Mouse (Mus musculus): Measurements from ENCODE around the gene Cisd3. TPM values are rescaled to one million over a fixed set of nuclear protein-coding genes. Genes with fewer than 3 reads are reported as not detected.
A peak's percentile ranks its signal among the peaks of the same experiment; 100 is the strongest.

Cisd3 gene
- polyA plus RNA-seq, 1 experiment from 2014 or later = 33.2 TPM

DNA sequence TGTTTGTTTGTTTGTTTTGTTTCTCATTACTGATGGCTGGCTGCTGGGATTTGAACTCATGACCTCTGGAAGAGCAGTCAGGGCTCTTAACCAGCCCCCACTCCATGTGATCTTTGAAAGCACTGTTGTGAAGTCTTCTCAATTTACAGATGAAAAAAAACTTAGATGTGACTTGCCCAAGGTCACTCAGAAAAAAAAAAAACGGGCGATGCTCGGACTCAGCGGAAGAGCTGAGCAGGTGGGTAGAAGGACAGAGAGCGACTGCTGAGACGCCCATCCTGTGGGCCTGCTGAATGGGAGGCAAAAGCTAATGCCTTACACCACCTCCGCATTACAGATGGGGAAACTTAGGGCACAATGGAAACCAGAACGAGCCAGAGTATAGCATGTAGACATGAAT is 11.0 kb downstream of the Cisd3 start:
- ATAC-seq (ENCODE audit: low FRiP score, low read depth) = no peak
- Histone ChIP-seq H3K4me3 (peak overlapping the region; percentile 91), H3K9ac (no peak overlapping the region), H3K4me1 (replicated peaks) (peaks cover 60% of the 10 kb centered on the region), H3K36me3 (peaks cover 11% of the 10 kb centered on the region), H3K9me3 (no peaks in the 10 kb centered on the region), H3K27me3 (no peaks in the 10 kb centered on the region), H3K4me2 (peak overlapping the region; percentile 92), H3K27ac (replicated peaks) (no peak overlapping the region)
- WGBS = 68% methylated on average over 8 of the region's 8 CpGs

- Histone ChIP-seq H3K27ac (replicated peaks) (peak overlapping the region; percentile 94), H3K9ac (peak overlapping the region; percentile 92), H3K4me2 (peak overlapping the region; percentile 92), H3K27me3 (no peaks in the 10 kb centered on the region), H3K36me3 (peaks cover 5% of the 10 kb centered on the region), H3K4me3 (peak overlapping the region; percentile 91), H3K9me3 (no peaks in the 10 kb centered on the region), H3K4me1 (replicated peaks) (peaks cover 66% of the 10 kb centered on the region)
- WGBS = 51% methylated on average over 11 of the region's 11 CpGs
- ATAC-seq (ENCODE audit: low FRiP score, low read depth) = no peak
Measured at GRCm38 (mm10) chr11:97697199-97697890, 11.7 kb downstream of the Cisd3 start.

- H3K4me2 ChIP-seq = peak overlapping the region; percentile 92
- peak overlapping the region; percentile 94 for H3K27ac ChIP-seq (replicated peaks)
- peak overlapping the region; percentile 92 for H3K9ac ChIP-seq
- under 1% methylated on average over 14 of the region's 14 CpGs for WGBS
- no peaks in the 10 kb centered on the region for H3K9me3 ChIP-seq
- no peaks in the 10 kb centered on the region for H3K36me3 ChIP-seq
- no peaks in the 10 kb centered on the region for H3K27me3 ChIP-seq
- H3K4me3 ChIP-seq = peak overlapping the region; percentile 91
- ATAC-seq (ENCODE audit: low FRiP score, low read depth) = no peak
- H3K4me1 ChIP-seq (replicated peaks) = peaks cover 63% of the 10 kb centered on the region
Measured at GRCm38 (mm10) chr11:97697891-97698529, 12.4 kb downstream of the Cisd3 start.

- H3K4me3 ChIP-seq = peak overlapping the region; percentile 91
- H3K9ac ChIP-seq = peak overlapping the region; percentile 92
- no peaks in the 10 kb centered on the region for H3K9me3 ChIP-seq
- peaks cover 59% of the 10 kb centered on the region for H3K4me1 ChIP-seq (replicated peaks)
- 1% methylated on average over 48 of the region's 63 CpGs for WGBS
- no peaks in the 10 kb centered on the region for H3K36me3 ChIP-seq
- no peaks in the 10 kb centered on the region for H3K27me3 ChIP-seq
- no peak for ATAC-seq (ENCODE audit: low FRiP score, low read depth)
- peak overlapping the region; percentile 92 for H3K4me2 ChIP-seq
- peak overlapping the region; percentile 94 for H3K27ac ChIP-seq (replicated peaks)
Measured at GRCm38 (mm10) chr11:97698741-97699611, 13.3 kb downstream of the Cisd3 start.

DNA sequence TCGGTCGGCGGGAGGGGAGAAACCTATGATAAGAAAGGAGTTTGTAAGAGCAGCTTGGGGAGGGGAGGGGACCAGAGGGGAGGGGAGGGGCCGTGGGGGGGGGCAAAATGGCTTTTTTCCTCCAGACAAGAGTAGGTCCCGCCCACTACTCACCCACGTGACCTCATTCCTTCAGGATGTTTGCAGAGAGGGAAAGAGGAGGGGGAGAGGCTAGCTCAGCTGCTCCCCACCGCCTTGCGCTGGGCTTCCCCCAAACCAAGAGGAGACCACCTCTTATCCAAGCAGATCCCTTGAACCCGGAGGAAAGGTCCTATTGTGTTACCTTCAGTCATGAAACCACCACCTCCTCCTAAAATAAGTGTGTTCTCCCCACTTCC is 14.0 kb downstream of the Cisd3 start:
- Histone ChIP-seq H3K4me1 (replicated peaks) (peaks cover 59% of the 10 kb centered on the region), H3K9me3 (no peaks in the 10 kb centered on the region), H3K36me3 (no peaks in the 10 kb centered on the region), H3K27me3 (no peaks in the 10 kb centered on the region), H3K27ac (replicated peaks) (peak overlapping the region; percentile 94), H3K4me2 (peak overlapping the region; percentile 92), H3K9ac (peak overlapping the region; percentile 92), H3K4me3 (peak overlapping the region; percentile 91)
- ATAC-seq (ENCODE audit: low FRiP score, low read depth) = peak; percentile 42
- WGBS = 0% methylated on average over 6 of the region's 9 CpGs

DNA sequence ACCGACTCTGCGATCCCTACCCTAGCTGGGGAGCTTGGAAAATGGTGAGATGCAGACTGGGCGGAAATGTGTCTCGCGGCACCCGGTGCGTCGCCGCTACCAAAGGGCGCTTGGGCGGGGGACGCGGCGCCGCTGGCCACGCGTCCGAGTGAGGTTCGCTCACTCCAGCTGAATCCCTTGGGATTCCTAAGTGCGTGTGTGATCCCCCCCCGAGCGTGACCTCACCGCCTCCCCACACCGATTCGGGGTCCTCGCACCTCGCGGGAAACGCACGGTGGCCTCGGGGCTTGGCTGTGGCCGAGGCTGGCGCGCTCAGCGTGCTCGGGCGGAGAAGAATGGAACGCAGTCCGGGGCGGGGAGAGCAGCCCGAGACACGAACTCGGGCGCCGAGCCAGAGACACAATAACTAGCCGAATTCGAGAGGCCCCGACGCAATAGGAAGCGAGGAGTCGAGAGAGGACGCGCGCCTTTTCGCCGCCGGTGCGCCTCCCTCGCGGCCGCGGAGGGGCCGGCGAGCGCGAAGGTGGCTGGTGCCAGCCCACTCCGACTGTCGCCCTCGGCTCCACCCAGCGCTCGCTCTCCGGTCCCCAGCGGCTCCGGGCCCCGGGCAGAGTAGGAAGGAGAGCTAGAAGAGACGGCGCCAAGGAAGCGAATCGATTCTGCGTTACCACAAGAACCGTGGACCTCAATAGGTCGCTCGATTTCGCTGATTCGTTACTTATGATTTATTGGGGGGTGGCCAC is 14.5 kb downstream of the Cisd3 start, which contains the start of gene Pcgf2:
TSS of gene Pcgf2 (minus strand) at position 495 of the 743 bp plus-strand sequence.
- peak within 1 kb of the TSS; percentile 91 for H3K4me3 ChIP-seq
- H3K27me3 ChIP-seq = no peaks in the 10 kb centered on the region
- H3K9ac ChIP-seq = peak within 1 kb of the TSS; percentile 92
- peak within 1 kb of the TSS; percentile 92 for H3K4me2 ChIP-seq
- peaks cover 58% of the 10 kb centered on the region for H3K4me1 ChIP-seq (replicated peaks)
- H3K9me3 ChIP-seq = no peaks in the 10 kb centered on the region
- WGBS = under 1% methylated on average over 85 of the region's 85 CpGs
- peak; percentile 4; the same call in 1 of the 2 replicates for ATAC-seq (ENCODE audit: low FRiP score, low read depth)
- 0 out of 2 replicates have a peak, but pooled peaks cover 3% of the 10 kb centered on the region for H3K36me3 ChIP-seq
- H3K27ac ChIP-seq (replicated peaks) = peak within 1 kb of the TSS; percentile 94

- no peak for ATAC-seq (ENCODE audit: low FRiP score, low read depth)
- 17% methylated on average over 30 of the region's 30 CpGs for WGBS
- Histone ChIP-seq H3K9me3 (no peaks in the 10 kb centered on the region), H3K36me3 (0 out of 2 replicates have a peak, but pooled peaks cover 3% of the 10 kb centered on the region), H3K4me1 (replicated peaks) (peaks cover 50% of the 10 kb centered on the region), H3K4me3 (peak overlapping the region; percentile 91), H3K4me2 (peak overlapping the region; percentile 92), H3K27ac (replicated peaks) (peak overlapping the region; percentile 94), H3K27me3 (no peaks in the 10 kb centered on the region), H3K9ac (peak overlapping the region; percentile 81)
Measured at GRCm38 (mm10) chr11:97700746-97701580, 15.3 kb downstream of the Cisd3 start.

GRCm38 (mm10) chr11:97701581-97702392 is 16.2 kb downstream of the Cisd3 start:
- no peak for ATAC-seq (ENCODE audit: low FRiP score, low read depth)
- no peaks in the 10 kb centered on the region for H3K9me3 ChIP-seq
- peak overlapping the region; percentile 94 for H3K27ac ChIP-seq (replicated peaks)
- H3K4me2 ChIP-seq = peak overlapping the region; percentile 92
- peaks cover 42% of the 10 kb centered on the region for H3K4me1 ChIP-seq (replicated peaks)
- peak overlapping the region; percentile 91 for H3K4me3 ChIP-seq
- no peaks in the 10 kb centered on the region for H3K27me3 ChIP-seq
- 52% methylated on average over 15 of the region's 15 CpGs for WGBS
- 0 out of 2 replicates have a peak overlapping the region, but pooled peaks have one; percentile 14 for H3K9ac ChIP-seq
- H3K36me3 ChIP-seq = peaks cover 6% of the 10 kb centered on the region; the same call in 1 of the 2 replicates

- peak overlapping the region; percentile 77 for H3K9ac ChIP-seq
- H3K27ac ChIP-seq (replicated peaks) = peak overlapping the region; percentile 94
- H3K27me3 ChIP-seq = no peaks in the 10 kb centered on the region
- peaks cover 11% of the 10 kb centered on the region; the same call in 1 of the 2 replicates for H3K36me3 ChIP-seq
- H3K4me1 ChIP-seq (replicated peaks) = peaks cover 36% of the 10 kb centered on the region
- 0 out of 2 replicates have a peak, but pooled peaks have one; percentile 0 for ATAC-seq (ENCODE audit: low FRiP score, low read depth)
- no peaks in the 10 kb centered on the region for H3K9me3 ChIP-seq
- H3K4me3 ChIP-seq = peak overlapping the region; percentile 91
- 0% methylated on average over 24 of the region's 24 CpGs for WGBS
- peak overlapping the region; percentile 92 for H3K4me2 ChIP-seq
Measured at GRCm38 (mm10) chr11:97702393-97702745, 16.7 kb downstream of the Cisd3 start.

Data from hindbrain, embryonic 15.5 days (tissue).